Mouse (Mus musculus): Measurements from ENCODE around the gene Nalcn.
"Not testable (repeated sequence)": the region's sequence is repeated elsewhere in the genome, so short reads cannot be mapped to it uniquely, and the experiment has no call there.

Nalcn gene

DNA sequence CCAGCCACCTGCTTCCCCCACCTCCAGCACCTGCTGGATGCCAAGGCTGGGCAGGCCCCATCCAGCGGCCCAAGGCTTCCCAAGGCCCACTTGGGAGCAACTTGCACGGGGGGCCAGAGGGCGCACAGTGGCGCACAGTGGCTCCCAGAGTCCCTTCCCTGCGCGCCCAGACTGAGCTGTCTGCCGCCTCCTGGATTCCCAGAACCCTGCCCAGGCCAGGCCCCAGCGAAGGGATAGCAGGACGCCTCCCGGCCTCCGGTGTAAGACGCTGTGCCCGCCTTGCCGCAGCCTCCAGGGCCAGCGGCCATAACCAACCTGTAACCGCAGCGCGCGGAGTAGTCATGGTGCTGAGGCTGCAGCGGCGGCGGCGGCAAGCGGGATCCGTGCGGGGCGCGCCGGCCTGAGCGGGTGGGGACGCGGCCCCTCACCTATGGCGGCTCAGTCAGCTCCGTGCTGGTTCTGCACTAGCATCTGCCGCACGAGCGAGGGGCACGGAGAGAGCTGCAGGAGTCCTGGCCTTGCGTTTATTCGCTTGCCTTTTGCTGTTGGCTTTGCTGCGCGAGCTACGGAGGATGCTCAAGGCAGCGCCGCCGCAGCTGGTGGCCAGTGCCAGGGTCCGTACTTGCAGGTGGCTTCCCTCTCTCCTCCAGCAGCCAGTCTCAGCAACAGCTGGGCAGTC, at the start of gene Nalcn:
Gene Nalcn (minus strand): TSS at position 644 of the 679 bp plus-strand sequence.
- POLR2A ChIA-PET = interaction anchor here (0.6 to 1.4 kb wide), 12 partner anchors 15 to 1188 kb away, joined by 3 to 7 read pairs (median 3); no protein-coding TSS in a partner anchor

DNA sequence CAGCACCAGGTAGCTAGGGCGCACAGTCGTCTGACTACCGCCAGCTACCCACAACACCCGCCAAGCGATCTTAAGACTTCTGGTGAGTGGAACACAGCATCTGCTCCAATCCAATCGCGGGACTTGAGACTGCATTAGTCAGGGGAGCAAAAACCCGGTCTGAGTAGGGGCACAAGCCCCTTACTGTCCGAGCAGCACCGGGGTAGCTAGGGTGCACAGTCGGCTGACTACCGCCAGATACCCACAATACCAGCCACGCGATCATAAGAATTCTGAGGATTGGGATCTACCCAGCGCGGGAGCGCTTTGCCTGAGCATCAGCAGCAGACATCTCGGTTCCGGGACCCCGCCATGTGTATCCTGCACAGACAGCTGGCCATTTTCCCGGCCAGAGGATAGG, 44.1 kb upstream of the Nalcn start:
- CTCF ChIA-PET = not testable (repeated sequence)
- POLR2A ChIA-PET = interaction anchor here in 3 of 4 experiments (0.6 to 0.9 kb wide), 6 partner anchors 28 to 949 kb away, joined by 3 to 5 read pairs (median 3); partner anchors contain the start of gene Nalcn (in 1 of the 3)

More for the DNA sequence above, at the start of gene Nalcn:
- CTCF ChIA-PET = interaction anchor here in 2 of 4 experiments (0.6 to 1.1 kb wide), 4 partner anchors 29 to 35 kb away, joined by 3 to 4 read pairs (median 4); no protein-coding TSS in a partner anchor

DNA sequence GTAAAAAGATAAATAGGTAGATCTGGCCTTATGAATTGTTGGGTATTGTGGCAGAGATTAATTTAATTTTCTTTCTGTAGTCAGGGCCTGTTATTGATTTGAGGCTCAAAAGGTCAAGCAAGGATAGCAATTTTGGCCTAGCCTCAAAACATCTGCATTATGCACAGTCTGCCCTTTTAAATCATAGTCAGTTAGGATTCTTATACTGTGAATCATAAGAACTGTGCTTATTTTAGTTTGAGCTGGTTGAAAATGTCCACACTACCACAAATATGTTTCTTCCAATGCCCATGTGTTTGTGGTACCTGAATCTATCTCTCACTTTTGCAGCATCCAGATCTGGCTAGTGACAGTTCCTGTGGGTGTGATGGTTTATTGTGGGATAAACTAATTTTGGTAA, 37.5 kb upstream of the Nalcn start:
- CTCF ChIA-PET = no interaction called here
- POLR2A ChIA-PET = no interaction called here

- CTCF ChIA-PET = interaction anchor here in 1 of 4 experiments (1.0 kb wide), 1 partner anchor 11 kb away, joined by 3 read pairs; no protein-coding TSS in a partner anchor
- POLR2A ChIA-PET = no interaction called here
Measured at GRCm38 (mm10) chr14:123663206-123663605, 36.3 kb upstream of the Nalcn start.

DNA sequence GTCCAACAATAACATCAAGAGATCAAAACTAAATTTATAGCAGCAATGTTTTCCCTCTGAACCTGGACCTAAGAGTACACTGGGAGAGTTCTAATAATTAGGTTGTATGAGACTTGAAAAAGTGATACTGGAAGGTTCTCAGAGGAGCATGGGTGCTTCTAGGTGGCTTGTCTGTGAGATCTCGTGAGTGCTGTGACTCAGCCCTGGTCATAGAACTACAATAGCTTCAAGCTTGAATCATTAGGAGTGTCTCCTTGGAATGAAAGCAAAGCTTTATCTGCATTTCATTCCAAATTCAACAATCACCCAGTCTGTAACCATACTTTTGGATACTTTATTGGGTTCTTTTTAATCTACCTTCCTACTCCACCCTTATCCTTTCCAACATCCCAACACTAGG, 35.4 kb upstream of the Nalcn start:
- ChIA-PET CTCF (no interaction called here), POLR2A (no interaction called here)

DNA sequence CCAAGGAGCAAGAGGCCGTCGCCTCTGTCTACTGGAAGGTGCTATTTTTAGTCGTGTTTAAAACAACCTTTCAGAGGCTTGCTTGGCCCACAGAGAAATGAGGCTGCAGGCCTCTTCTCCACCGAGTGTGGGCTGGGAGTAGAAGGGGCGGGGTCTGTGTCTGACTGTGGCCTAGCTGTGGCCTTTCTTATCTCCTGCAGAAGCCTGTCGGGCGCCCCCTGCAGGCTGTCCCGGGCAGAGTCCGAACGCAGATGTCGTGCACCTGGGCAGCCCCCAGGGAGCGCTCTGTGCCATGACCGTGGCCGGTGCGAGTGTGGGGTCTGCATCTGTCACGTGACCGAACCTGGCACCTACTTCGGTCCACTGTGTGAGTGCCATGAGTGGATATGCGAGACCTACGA, 34.1 kb upstream of the Nalcn start:
- POLR2A ChIA-PET = no interaction called here
- CTCF ChIA-PET = interaction anchor here in 2 of 4 experiments (0.6 to 0.9 kb wide), 5 partner anchors 19 to 147 kb away, joined by 3 to 4 read pairs (median 3); partner anchors contain the start of gene Nalcn (in 1 of the 2)

- POLR2A ChIA-PET = interaction anchor here in 1 of 4 experiments (1.2 kb wide), 2 partner anchors 86 to 286 kb away, joined by 3 to 4 read pairs; no protein-coding TSS in a partner anchor
- CTCF ChIA-PET = no interaction called here
Measured at GRCm38 (mm10) chr14:123659921-123660385, 33.0 kb upstream of the Nalcn start, which contains the start of gene Itgbl1. TSS of gene Itgbl1 (plus strand) at chr14:123659971.

- ChIA-PET POLR2A (interaction anchor here (0.6 to 1.4 kb wide), 9 partner anchors 14 to 703 kb away, joined by 3 to 7 read pairs (median 3); no protein-coding TSS in a partner anchor), CTCF (interaction anchor here in 2 of 4 experiments (0.7 to 1.1 kb wide), 2 partner anchors 34 to 35 kb away, joined by 4 read pairs; no protein-coding TSS in a partner anchor)
Measured at GRCm38 (mm10) chr14:123627180-123627562, 227 bp upstream of the Nalcn start.

DNA sequence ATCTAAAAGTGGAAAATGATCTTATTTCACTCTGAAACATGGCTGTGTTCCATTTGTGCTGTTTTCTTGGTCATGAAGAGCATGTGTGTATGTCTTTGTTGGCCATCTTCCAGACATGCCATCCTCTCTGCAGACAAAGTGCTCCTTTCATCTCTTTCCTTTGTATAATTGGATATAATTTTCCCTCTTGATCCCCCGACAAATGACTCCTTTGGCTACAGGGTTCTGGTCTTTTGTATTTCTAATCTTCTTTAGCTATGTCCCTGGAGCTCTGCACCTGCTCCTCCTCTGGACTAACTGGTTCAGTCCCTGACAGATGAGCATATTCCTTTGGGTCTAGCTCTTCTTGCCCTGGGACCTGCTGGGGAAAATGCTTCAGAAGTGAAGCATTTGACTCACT, 4.0 kb downstream of the Nalcn start:
- POLR2A ChIA-PET = no interaction called here
- CTCF ChIA-PET = no interaction called here

GRCm38 (mm10) chr14:123595265-123595664, 31.7 kb downstream of the Nalcn start:
- ChIA-PET POLR2A (no interaction called here), CTCF (interaction anchor here in 1 of 4 experiments (0.6 kb wide), 1 partner anchor 320 kb away, joined by 3 read pairs; no protein-coding TSS in a partner anchor)

- POLR2A ChIA-PET = interaction anchor here in 3 of 4 experiments (0.6 to 1.2 kb wide), 3 partner anchors 14 to 40 kb away, joined by 3 to 7 read pairs (median 3); partner anchors contain the start of gene Nalcn (in 1 of the 3)
Measured at GRCm38 (mm10) chr14:123587412-123587811, 39.5 kb downstream of the Nalcn start.

GRCm38 (mm10) chr14:123582433-123582832, 44.5 kb downstream of the Nalcn start:
- POLR2A ChIA-PET = no interaction called here
- CTCF ChIA-PET = no interaction called here

More at GRCm38 (mm10) chr14:123587412-123587811, 39.5 kb downstream of the Nalcn start:
- CTCF ChIA-PET = interaction anchor here in 2 of 4 experiments (0.6 to 0.8 kb wide), 2 partner anchors 73 to 359 kb away, joined by 3 to 5 read pairs; no protein-coding TSS in a partner anchor

- CTCF ChIA-PET = no interaction called here
Measured at GRCm38 (mm10) chr14:123575356-123575755, 51.6 kb downstream of the Nalcn start.

GRCm38 (mm10) chr14:123574936-123575335, 52.0 kb downstream of the Nalcn start:
- CTCF ChIA-PET = no interaction called here
- POLR2A ChIA-PET = no interaction called here

More at GRCm38 (mm10) chr14:123575356-123575755, 51.6 kb downstream of the Nalcn start:
- POLR2A ChIA-PET = no interaction called here

- CTCF ChIA-PET = no interaction called here
- POLR2A ChIA-PET = interaction anchor here in 1 of 4 experiments (0.7 kb wide), 1 partner anchor 69 kb away, joined by 3 read pairs; no protein-coding TSS in a partner anchor
Measured at GRCm38 (mm10) chr14:123566599-123566998, 60.3 kb downstream of the Nalcn start.

DNA sequence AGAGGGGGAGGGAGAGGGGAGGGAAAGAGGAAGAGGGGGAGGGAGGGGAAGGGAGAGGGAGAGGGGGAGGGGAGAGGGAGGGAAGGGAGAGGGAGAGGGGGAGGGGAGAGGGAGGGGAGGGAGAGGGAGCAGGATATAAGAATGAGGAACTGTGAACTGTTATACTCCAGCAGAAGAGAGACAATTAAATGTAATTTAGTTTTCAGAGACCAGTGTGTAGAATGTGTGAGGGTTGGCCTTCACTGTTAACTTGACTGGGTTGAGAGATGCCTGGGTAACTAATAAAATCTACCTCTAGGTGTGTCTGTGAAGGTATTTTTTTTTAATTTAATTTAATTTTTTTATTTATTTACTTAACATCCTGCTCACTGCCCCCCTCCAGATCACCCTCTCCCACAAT, 71.4 kb downstream of the Nalcn start:
- ChIA-PET CTCF (no interaction called here), POLR2A (no interaction called here)

GRCm38 (mm10) chr14:123554936-123555335, 72.0 kb downstream of the Nalcn start:
- ChIA-PET CTCF (no interaction called here), POLR2A (no interaction called here)

- ChIA-PET POLR2A (no interaction called here), CTCF (no interaction called here)
Measured at GRCm38 (mm10) chr14:123542362-123542761, 84.6 kb downstream of the Nalcn start.

GRCm38 (mm10) chr14:123535636-123536035, 91.3 kb downstream of the Nalcn start:
- ChIA-PET POLR2A (no interaction called here), CTCF (no interaction called here)

GRCm38 (mm10) chr14:123533000-123533399, 93.9 kb downstream of the Nalcn start:
- CTCF ChIA-PET = no interaction called here
- POLR2A ChIA-PET = no interaction called here

DNA sequence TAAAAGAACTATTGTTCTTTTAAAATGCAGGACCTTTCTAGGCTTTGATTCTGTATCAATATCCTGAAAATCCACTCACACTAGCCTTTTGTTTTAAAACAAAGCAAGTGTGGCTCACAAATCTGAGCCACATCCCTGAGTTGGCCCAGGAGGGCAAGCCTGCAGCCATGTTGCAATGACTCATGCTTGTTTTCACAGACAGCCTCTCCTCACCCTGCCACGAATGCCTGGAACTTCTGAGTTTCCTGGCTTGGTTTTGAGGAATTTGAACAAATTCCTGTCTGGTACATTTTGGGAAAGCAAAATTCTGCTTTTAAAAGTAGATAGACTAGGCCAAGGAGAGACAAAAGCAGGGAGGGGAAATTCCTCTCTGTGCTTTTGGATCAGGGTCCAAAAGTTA, 95.7 kb downstream of the Nalcn start:
- ChIA-PET CTCF (no interaction called here), POLR2A (no interaction called here)
